Mouse (Mus musculus): ENCODE data around the gene Rasgrp2. TPM values are rescaled to one million over a fixed set of nuclear protein-coding genes. Genes with fewer than 3 reads are reported as not detected.
A peak's percentile ranks its signal among the peaks of the same experiment; 100 is the strongest.

Rasgrp2 gene
- polyA plus RNA-seq, 1 experiment from 2014 or later: 21.5 TPM

DNA sequence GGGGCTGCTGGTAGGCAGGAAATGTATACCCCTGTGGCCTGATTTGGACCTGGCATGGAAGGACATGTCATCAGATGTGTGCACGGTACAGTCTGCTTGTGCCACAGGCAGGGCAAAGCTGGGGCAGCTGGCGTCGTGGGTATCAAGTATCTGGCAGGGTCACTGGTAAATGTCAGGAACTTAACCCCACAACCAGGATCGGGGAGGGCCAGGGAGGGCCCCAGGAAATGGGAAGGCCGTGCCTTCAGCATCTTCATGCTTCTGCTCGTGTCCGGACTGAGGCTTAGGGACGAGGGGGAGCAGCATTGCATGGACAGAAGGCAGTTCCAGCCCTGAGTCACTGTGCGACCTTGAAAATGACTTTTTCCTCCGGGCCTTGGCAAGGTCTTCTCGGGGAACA, 14.2 kb upstream of the Rasgrp2 start:
- peaks cover 21% of the 10 kb centered on the region for H3K4me1 ChIP-seq
- H3K27me3 ChIP-seq: peaks cover 6% of the 10 kb centered on the region
- no peaks in the 10 kb centered on the region for H3K36me3 ChIP-seq
- no peak for ATAC-seq (ENCODE audit: low FRiP score, low read depth)
- H3K9me3 ChIP-seq: no peaks in the 10 kb centered on the region
- no peak overlapping the region for H3K9ac ChIP-seq (replicated peaks)
- WGBS: 83% methylated on average over 11 of the region's 11 CpGs
- H3K4me2 ChIP-seq (replicated peaks): no peak overlapping the region
- H3K27ac ChIP-seq (replicated peaks): no peak overlapping the region
- H3K4me3 ChIP-seq: no peak overlapping the region

DNA sequence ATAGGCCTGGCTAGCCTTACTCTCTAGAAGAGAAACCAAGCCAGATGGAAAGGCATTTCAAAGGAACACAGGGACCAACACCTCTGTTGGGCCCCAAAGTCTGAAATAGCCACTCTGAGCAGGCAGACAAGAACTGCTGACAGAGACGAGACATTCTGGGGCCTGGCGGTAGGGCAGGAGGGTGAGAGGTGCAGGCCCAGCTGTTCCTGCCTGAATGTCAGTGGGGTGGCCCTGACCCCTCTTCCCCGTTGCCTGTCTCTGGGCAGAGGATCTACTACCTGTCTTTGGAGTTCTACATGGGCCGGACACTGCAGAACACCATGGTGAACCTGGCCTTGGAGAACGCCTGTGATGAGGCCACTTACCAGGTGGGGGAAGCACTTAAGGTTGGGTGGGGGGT, 13.7 kb upstream of the Rasgrp2 start:
- Histone ChIP-seq H3K9ac (replicated peaks) (no peak overlapping the region), H3K4me2 (replicated peaks) (no peak overlapping the region), H3K4me1 (peaks cover 23% of the 10 kb centered on the region), H3K36me3 (no peaks in the 10 kb centered on the region), H3K27ac (replicated peaks) (no peak overlapping the region), H3K27me3 (peaks cover 6% of the 10 kb centered on the region), H3K4me3 (no peak overlapping the region), H3K9me3 (no peaks in the 10 kb centered on the region)
- 79% methylated on average over 5 of the region's 5 CpGs for WGBS
- ATAC-seq (ENCODE audit: low FRiP score, low read depth): no peak

DNA sequence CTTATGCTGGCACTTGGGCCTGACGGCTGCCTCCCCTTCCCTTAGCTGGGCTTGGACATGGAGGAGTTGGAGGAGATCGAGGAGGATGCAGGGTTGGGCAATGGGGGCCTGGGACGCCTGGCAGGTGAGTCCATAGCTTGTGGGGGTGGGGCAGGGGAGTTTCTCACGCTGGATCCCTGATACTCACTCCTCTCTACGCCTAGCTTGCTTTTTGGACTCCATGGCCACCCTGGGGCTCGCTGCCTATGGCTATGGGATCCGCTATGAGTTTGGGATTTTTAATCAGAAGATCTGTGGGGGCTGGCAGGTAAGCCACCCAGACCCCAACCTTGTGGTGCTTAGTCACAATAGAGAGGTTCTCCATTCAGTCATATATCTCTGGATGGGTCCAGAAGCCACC, 13.3 kb upstream of the Rasgrp2 start:
- ATAC-seq (ENCODE audit: low FRiP score, low read depth): no peak
- no peaks in the 10 kb centered on the region for H3K9me3 ChIP-seq
- no peak overlapping the region for H3K9ac ChIP-seq (replicated peaks)
- H3K4me2 ChIP-seq (replicated peaks): no peak overlapping the region
- H3K36me3 ChIP-seq: no peaks in the 10 kb centered on the region
- no peak overlapping the region for H3K4me3 ChIP-seq
- H3K27ac ChIP-seq (replicated peaks): no peak overlapping the region
- H3K27me3 ChIP-seq: peaks cover 10% of the 10 kb centered on the region
- H3K4me1 ChIP-seq: peaks cover 23% of the 10 kb centered on the region
- 88% methylated on average over 7 of the region's 7 CpGs for WGBS

DNA sequence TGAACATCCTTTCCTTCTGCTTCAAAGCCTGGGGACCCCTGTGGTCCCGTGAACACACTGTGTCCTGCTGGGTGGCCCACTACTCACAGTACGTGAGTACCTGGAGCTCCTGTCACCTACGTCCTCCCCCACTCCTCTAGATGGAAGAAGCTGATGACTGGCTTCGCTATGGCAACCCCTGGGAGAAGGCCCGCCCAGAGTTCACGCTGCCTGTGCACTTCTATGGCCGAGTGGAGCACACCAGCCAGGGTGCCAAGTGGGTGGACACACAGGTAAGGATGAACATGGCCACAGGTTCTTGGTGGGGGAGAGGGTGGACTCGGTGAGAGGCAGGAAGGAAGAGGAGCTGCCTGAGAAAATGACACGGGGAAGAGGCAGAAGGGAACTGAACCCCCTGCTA, 12.9 kb upstream of the Rasgrp2 start:
- H3K4me1 ChIP-seq: peaks cover 23% of the 10 kb centered on the region
- ATAC-seq (ENCODE audit: low FRiP score, low read depth): no peak
- H3K9me3 ChIP-seq: no peaks in the 10 kb centered on the region
- H3K27ac ChIP-seq (replicated peaks): no peak overlapping the region
- H3K4me2 ChIP-seq (replicated peaks): no peak overlapping the region
- peaks cover 12% of the 10 kb centered on the region for H3K27me3 ChIP-seq
- 69% methylated on average over 9 of the region's 9 CpGs for WGBS
- H3K36me3 ChIP-seq: no peaks in the 10 kb centered on the region
- no peak overlapping the region for H3K9ac ChIP-seq (replicated peaks)
- H3K4me3 ChIP-seq: no peak overlapping the region

DNA sequence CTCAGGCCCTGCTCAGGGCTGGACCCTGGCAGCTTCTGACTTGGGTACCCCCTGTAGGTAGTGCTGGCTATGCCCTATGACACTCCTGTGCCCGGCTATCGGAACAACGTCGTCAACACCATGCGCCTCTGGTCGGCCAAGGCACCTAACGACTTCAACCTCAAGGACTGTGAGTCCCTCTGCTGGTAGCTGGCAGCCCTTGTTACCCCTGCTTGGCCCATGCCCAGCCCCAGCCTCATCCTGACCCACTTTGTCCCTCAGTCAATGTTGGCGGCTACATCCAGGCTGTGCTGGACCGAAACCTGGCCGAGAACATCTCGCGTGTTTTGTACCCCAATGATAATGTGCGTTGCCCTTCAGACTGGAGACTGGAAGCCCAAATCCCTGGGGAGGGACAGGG, 11.1 kb upstream of the Rasgrp2 start:
- Histone ChIP-seq H3K27ac (replicated peaks) (no peak overlapping the region), H3K4me1 (peaks cover 22% of the 10 kb centered on the region), H3K36me3 (no peaks in the 10 kb centered on the region), H3K4me2 (replicated peaks) (no peak overlapping the region), H3K4me3 (no peak overlapping the region), H3K27me3 (peaks cover 12% of the 10 kb centered on the region), H3K9me3 (no peaks in the 10 kb centered on the region), H3K9ac (replicated peaks) (no peak overlapping the region)
- ATAC-seq (ENCODE audit: low FRiP score, low read depth): no peak
- WGBS: 86% methylated on average over 13 of the region's 13 CpGs

DNA sequence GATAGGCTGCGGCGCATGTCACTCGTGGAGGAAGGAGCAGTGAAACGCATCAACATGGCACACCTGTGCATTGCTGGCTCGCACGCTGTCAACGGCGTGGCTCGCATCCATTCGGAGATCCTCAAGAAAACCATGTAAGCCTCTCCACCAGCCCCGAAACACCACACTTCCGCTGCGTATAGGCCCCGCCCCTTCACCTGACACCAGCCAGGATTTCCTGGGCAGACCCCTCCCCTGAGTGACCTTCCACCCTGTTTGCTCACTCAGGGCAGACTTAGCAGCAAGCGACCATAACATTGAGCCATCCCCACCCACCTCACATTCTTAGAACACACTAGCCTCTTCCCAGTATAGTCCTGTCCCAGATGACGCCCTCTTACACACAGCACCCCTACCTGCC, 9.3 kb upstream of the Rasgrp2 start:
- peaks cover 9% of the 10 kb centered on the region for H3K4me1 ChIP-seq
- no peak overlapping the region for H3K9ac ChIP-seq (replicated peaks)
- H3K36me3 ChIP-seq: no peaks in the 10 kb centered on the region
- H3K4me2 ChIP-seq (replicated peaks): peak overlapping the region; percentile 43
- peaks cover 12% of the 10 kb centered on the region for H3K27me3 ChIP-seq
- H3K9me3 ChIP-seq: no peaks in the 10 kb centered on the region
- peak overlapping the region; percentile 24 for H3K4me3 ChIP-seq
- ATAC-seq (ENCODE audit: low FRiP score, low read depth): 0 out of 2 replicates have a peak, but pooled peaks have one; percentile 23
- H3K27ac ChIP-seq (replicated peaks): no peak overlapping the region
- WGBS: 6% methylated on average over 16 of the region's 16 CpGs

DNA sequence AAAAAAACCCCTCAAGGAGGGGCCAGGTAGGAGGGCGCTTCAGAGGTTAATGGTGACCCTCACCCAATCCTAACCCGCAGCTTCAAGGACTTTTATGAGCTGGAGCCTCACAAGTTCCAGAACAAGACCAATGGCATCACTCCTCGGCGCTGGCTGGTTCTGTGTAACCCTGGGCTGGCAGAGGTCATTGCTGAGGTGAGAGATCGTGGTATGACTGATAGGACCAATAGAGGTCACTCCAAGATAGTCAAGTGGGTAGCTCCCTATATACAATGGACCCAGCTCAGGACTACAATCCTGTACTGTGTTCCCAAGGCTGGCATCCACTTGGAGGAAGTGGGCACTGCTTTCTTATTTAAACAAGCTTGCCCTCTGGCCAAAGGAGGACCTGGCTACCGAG, 8.9 kb upstream of the Rasgrp2 start:
- Histone ChIP-seq H3K4me1 (peaks cover 9% of the 10 kb centered on the region), H3K27ac (replicated peaks) (no peak overlapping the region), H3K27me3 (peaks cover 12% of the 10 kb centered on the region), H3K36me3 (no peaks in the 10 kb centered on the region), H3K9me3 (no peaks in the 10 kb centered on the region), H3K4me3 (no peak overlapping the region), H3K9ac (replicated peaks) (no peak overlapping the region), H3K4me2 (replicated peaks) (no peak overlapping the region)
- WGBS: 59% methylated on average over 6 of the region's 6 CpGs
- ATAC-seq (ENCODE audit: low FRiP score, low read depth): no peak

DNA sequence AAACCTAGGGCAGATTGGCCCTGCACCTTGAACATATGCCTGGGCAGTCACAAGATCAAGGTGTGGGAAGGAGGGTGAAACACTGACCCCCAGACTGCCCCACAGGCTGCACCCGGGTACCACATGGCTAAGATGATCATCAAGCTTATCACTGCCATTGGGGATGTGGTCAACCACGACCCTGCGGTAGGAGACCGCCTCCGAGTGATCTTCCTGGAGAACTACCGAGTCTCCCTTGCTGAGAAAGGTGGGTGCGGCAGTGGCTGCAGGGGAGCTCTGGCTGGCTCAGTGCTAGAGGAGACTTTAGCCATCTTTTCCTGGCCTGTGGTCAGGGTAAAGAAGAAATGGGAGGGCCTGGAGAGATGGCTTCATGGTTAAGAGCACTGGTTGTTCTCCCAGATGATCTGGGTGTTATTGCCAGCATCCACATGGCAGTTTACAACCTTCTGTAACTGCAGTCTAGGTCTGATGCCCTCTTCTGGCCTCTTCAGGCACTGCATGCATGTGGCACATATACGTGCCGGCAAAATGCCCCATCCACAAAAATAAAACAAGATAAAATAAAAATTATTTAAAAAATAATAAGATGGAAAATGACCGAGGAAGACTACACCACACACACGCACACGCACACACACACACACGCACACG, 6.3 kb upstream of the Rasgrp2 start:
- H3K27ac ChIP-seq (replicated peaks): no peak overlapping the region
- no peak overlapping the region for H3K9ac ChIP-seq (replicated peaks)
- H3K9me3 ChIP-seq: no peaks in the 10 kb centered on the region
- H3K4me1 ChIP-seq: peaks cover 9% of the 10 kb centered on the region
- H3K27me3 ChIP-seq: peaks cover 18% of the 10 kb centered on the region
- no peak for ATAC-seq (ENCODE audit: low FRiP score, low read depth)
- 95% methylated on average over 14 of the region's 14 CpGs for WGBS
- H3K4me3 ChIP-seq: no peak overlapping the region
- H3K4me2 ChIP-seq (replicated peaks): no peak overlapping the region
- H3K36me3 ChIP-seq: no peaks in the 10 kb centered on the region

DNA sequence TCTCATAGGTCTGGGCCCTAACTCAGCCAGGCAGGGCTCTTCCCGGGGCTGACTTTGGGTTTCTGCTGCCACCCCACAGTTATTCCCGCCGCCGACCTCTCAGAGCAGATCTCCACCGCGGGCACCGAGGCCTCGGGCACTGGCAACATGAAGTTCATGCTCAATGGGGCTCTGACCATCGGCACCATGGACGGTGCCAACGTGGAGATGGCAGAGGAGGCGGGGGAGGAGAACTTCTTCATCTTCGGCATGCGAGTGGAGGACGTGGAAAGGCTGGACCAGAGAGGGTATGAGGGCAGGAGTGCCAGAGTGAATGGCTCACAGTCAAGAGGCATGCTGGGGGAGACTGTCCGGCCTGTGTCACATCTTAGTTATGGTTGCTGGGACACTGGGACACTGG, 5.5 kb upstream of the Rasgrp2 start:
- Histone ChIP-seq H3K9ac (replicated peaks) (no peak overlapping the region), H3K4me1 (peaks cover 14% of the 10 kb centered on the region), H3K4me2 (replicated peaks) (no peak overlapping the region), H3K27me3 (peaks cover 19% of the 10 kb centered on the region), H3K9me3 (no peaks in the 10 kb centered on the region), H3K36me3 (no peaks in the 10 kb centered on the region), H3K4me3 (no peak overlapping the region), H3K27ac (replicated peaks) (no peak overlapping the region)
- WGBS: 88% methylated on average over 16 of the region's 16 CpGs
- no peak for ATAC-seq (ENCODE audit: low FRiP score, low read depth)

DNA sequence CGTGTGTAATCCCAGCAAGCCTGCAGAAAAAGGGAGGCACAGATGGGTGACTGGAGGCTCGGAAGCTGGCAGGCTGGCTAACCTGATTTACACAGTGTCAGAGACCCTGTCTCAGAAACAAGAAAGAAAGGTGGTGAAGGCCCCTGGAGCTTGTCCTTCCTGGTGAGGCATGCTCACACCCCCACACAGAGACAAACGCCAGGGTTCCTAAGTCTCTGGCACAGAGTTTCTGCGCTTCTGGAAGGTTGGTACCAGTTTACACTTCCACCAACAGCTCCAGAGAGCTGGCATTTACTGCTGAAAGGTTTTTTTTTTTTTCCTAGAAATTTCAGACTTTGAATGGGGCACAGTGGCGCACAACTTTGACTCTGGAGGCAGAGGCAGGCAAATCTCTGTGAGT, 2.9 kb upstream of the Rasgrp2 start:
- no peaks in the 10 kb centered on the region for H3K36me3 ChIP-seq
- no peaks in the 10 kb centered on the region for H3K9me3 ChIP-seq
- no peak overlapping the region for H3K4me2 ChIP-seq (replicated peaks)
- no peak overlapping the region for H3K4me3 ChIP-seq
- no peak overlapping the region for H3K9ac ChIP-seq (replicated peaks)
- no peak for ATAC-seq (ENCODE audit: low FRiP score, low read depth)
- peaks cover 27% of the 10 kb centered on the region for H3K27me3 ChIP-seq
- 92% methylated on average over 5 of the region's 5 CpGs for WGBS
- no peak overlapping the region for H3K27ac ChIP-seq (replicated peaks)
- peaks cover 27% of the 10 kb centered on the region for H3K4me1 ChIP-seq

DNA sequence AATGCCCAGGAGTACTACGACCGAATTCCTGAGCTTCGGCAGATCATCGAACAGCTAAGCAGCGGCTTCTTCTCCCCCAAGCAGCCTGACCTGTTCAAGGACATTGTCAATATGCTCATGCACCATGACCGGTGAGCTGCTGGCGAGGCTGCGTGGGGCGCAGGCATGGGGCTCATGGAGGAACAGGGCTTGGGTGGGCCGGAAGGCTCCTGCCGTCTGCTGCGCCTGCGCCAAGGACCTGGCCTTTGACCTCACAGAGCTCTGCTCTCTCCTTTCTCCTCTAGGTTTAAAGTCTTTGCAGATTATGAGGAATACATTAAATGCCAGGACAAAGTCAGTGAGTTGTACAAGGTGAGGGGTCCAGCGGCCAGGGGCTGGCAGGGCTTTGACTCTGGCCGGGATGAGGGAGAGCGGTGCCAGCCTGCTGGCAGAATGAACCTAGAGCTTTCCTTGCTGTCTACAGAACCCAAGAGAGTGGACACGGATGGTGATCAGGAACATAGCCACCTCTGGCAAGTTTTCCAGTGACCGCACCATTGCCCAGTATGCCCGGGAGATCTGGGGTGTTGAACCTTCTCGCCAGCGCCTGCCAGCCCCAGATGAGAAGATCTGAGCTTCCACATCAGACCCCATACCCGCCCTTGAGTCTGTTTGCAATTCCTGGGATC, 1.4 kb upstream of the Rasgrp2 start:
- Histone ChIP-seq H3K4me1 (peaks cover 34% of the 10 kb centered on the region), H3K27ac (replicated peaks) (no peak overlapping the region), H3K4me3 (no peak overlapping the region), H3K4me2 (replicated peaks) (no peak overlapping the region), H3K36me3 (no peaks in the 10 kb centered on the region), H3K9ac (replicated peaks) (no peak overlapping the region), H3K9me3 (no peaks in the 10 kb centered on the region), H3K27me3 (peaks cover 42% of the 10 kb centered on the region)
- no peak for ATAC-seq (ENCODE audit: low FRiP score, low read depth)
- WGBS: 86% methylated on average over 22 of the region's 22 CpGs

DNA sequence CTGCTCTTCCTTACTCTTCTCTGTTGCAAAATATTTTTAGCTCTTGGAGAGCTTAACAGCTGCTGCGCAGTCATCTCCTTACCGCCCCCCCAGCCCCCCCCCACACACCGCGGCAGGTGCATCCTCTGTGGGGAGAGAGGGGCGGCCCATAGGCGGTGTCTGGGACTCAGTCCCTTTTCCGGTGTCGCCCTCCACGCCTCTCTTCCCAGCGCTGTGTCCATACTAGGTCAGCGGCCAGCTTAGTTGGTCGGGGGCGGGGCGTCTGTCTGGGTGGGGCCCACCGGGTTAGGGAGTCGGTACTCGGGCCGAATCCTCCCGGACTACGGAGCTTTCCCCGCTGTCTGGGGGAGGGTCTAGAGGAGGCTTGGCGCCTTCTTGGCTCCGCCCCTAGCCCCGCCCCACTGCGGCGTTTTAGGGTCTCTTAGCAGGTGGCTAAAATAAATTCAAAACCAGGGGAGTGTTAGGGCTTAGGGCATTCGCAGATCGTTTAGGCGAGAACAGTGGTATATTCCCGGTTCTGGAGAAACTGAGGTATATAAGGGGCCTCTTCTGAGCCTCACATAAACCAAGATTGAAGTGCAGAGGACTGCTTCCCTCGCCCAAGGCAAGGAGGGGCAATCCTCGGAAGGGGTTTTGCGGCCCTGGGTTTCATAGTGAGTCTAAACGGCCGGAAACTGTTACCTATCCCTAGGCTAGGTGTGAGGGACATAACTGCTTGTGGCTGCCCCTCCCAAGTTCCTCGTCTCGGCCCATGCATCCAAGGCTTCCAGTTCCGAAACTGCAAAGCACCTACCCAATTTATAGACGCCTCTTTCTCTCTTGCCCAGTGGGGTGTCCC, 474 bp upstream of the Rasgrp2 start:
- no peaks in the 10 kb centered on the region for H3K36me3 ChIP-seq
- WGBS: 2% methylated on average over 39 of the region's 39 CpGs

More for the DNA sequence above, 474 bp upstream of the Rasgrp2 start:
- peaks cover 52% of the 10 kb centered on the region for H3K27me3 ChIP-seq
- H3K4me2 ChIP-seq (replicated peaks): peak overlapping the region; percentile 100
- peak overlapping the region; percentile 81 for H3K9ac ChIP-seq (replicated peaks)
- peak; percentile 55 for ATAC-seq (ENCODE audit: low FRiP score, low read depth)
- H3K4me1 ChIP-seq: peaks cover 41% of the 10 kb centered on the region
- H3K4me3 ChIP-seq: peak overlapping the region; percentile 69
- peak overlapping the region; percentile 31 for H3K27ac ChIP-seq (replicated peaks)
- H3K9me3 ChIP-seq: no peaks in the 10 kb centered on the region

Measured in midbrain, embryonic 12.5 days (tissue).